Mouse (Mus musculus): ENCODE results near the gene Ubn1. TPM values are rescaled to one million over a fixed set of nuclear protein-coding genes. Genes with fewer than 3 reads are reported as not detected.
A peak's percentile ranks its signal among the peaks of the same experiment; 100 is the strongest.

The Ubn1 gene
- polyA plus RNA-seq, 1 experiment from 2014 or later: 22.8 TPM

- Histone ChIP-seq H3K27ac (no peak overlapping the region), H3K4me2 (replicated peaks) (0 out of 2 replicates have a peak overlapping the region, but pooled peaks have one; percentile 3), H3K27me3 (peaks cover 84% of the 10 kb centered on the region), H3K36me3 (no peaks in the 10 kb centered on the region), H3K4me3 (no peak overlapping the region; the same call in 1 of the 2 replicates), H3K9ac (no peak overlapping the region), H3K4me1 (peaks cover 12% of the 10 kb centered on the region), H3K9me3 (no peaks in the 10 kb centered on the region)
- no peak for ATAC-seq (ENCODE audit: low FRiP score, low read depth)
- WGBS: 19% methylated on average over 4 of the region's 4 CpGs
These were observed 80.9 kb downstream of the Ubn1 start for GRCm38 (mm10) chr16:5130766-5131165.

GRCm38 (mm10) chr16:5131251-5131922 lies 81.5 kb downstream of the Ubn1 start:
- Histone ChIP-seq H3K4me3 (peak overlapping the region; percentile 47), H3K9ac (no peak overlapping the region), H3K9me3 (no peaks in the 10 kb centered on the region), H3K36me3 (no peaks in the 10 kb centered on the region), H3K4me2 (replicated peaks) (peak overlapping the region; percentile 71), H3K27ac (no peak overlapping the region), H3K27me3 (peaks cover 86% of the 10 kb centered on the region), H3K4me1 (peaks cover 12% of the 10 kb centered on the region)
- no peak for ATAC-seq (ENCODE audit: low FRiP score, low read depth)
- 3% methylated on average over 25 of the region's 25 CpGs for WGBS

- peak within 1 kb of the TSS; percentile 47 for H3K4me3 ChIP-seq
- no peaks in the 10 kb centered on the region for H3K9me3 ChIP-seq
- H3K27ac ChIP-seq: no peak within 1 kb of the TSS
- no peak for ATAC-seq (ENCODE audit: low FRiP score, low read depth)
- peaks cover 76% of the 10 kb centered on the region for H3K27me3 ChIP-seq
- H3K4me2 ChIP-seq (replicated peaks): peak within 1 kb of the TSS; percentile 71
- H3K9ac ChIP-seq: peak within 1 kb of the TSS; percentile 48
- 1% methylated on average over 39 of the region's 39 CpGs for WGBS
- H3K4me1 ChIP-seq: peaks cover 12% of the 10 kb centered on the region
- no peaks in the 10 kb centered on the region for H3K36me3 ChIP-seq
These were observed 82.5 kb downstream of the Ubn1 start, which contains the start of gene Ppl for GRCm38 (mm10) chr16:5132401-5132801. TSS of gene Ppl (minus strand) at chr16:5132421.

GRCm38 (mm10) chr16:5134623-5135330 lies 84.9 kb downstream of the Ubn1 start:
- WGBS: 75% methylated on average over 14 of the region's 14 CpGs
- peak; percentile 28 for ATAC-seq (ENCODE audit: low FRiP score, low read depth)
- peaks cover 56% of the 10 kb centered on the region for H3K27me3 ChIP-seq
- H3K36me3 ChIP-seq: no peaks in the 10 kb centered on the region
- H3K4me1 ChIP-seq: peaks cover 12% of the 10 kb centered on the region
- no peak overlapping the region for H3K27ac ChIP-seq
- H3K9ac ChIP-seq: no peak overlapping the region
- H3K9me3 ChIP-seq: no peaks in the 10 kb centered on the region
- H3K4me3 ChIP-seq: no peak overlapping the region
- H3K4me2 ChIP-seq (replicated peaks): no peak overlapping the region

GRCm38 (mm10) chr16:5135551-5136261 lies 85.8 kb downstream of the Ubn1 start:
- Histone ChIP-seq H3K9me3 (no peaks in the 10 kb centered on the region), H3K4me2 (replicated peaks) (no peak overlapping the region), H3K27ac (no peak overlapping the region), H3K27me3 (peaks cover 47% of the 10 kb centered on the region), H3K36me3 (no peaks in the 10 kb centered on the region), H3K4me3 (no peak overlapping the region), H3K4me1 (peaks cover 12% of the 10 kb centered on the region), H3K9ac (no peak overlapping the region)
- no peak for ATAC-seq (ENCODE audit: low FRiP score, low read depth)
- 63% methylated on average over 8 of the region's 8 CpGs for WGBS

Other genes with a start within 250 kb of the Ubn1 start
- 0.75 and 1.2 TPM in 2 replicates for gene 4930562C15Rik, start 214.6 kb upstream of the Ubn1 start, polyA plus RNA-seq (2015; fragmentation: Nextera tagmentation; extraction: Ambion mirVana)
- 41.1 and 42.1 TPM in 2 replicates for gene Ubald1, start 169.7 kb upstream of the Ubn1 start, polyA plus RNA-seq (2015; fragmentation: Nextera tagmentation; extraction: Ambion mirVana)
- gene Mgrn1, start 163.8 kb upstream of the Ubn1 start, polyA plus RNA-seq (2015; fragmentation: Nextera tagmentation; extraction: Ambion mirVana): 98.9 and 102 TPM in 2 replicates
- gene Nudt16l1, start 111.3 kb upstream of the Ubn1 start, polyA plus RNA-seq (2015; fragmentation: Nextera tagmentation; extraction: Ambion mirVana): 178 and 182 TPM in 2 replicates
- gene Anks3, start 85.9 kb upstream of the Ubn1 start, polyA plus RNA-seq (2015; fragmentation: Nextera tagmentation; extraction: Ambion mirVana): 76.2 and 76.4 TPM in 2 replicates
- not detected in 2 replicates for gene Sept12, start 52.2 kb upstream of the Ubn1 start, polyA plus RNA-seq (2015; fragmentation: Nextera tagmentation; extraction: Ambion mirVana)
- 4.1 and 4.8 TPM in 2 replicates for gene Smim22, start 42.8 kb upstream of the Ubn1 start, polyA plus RNA-seq (2015; fragmentation: Nextera tagmentation; extraction: Ambion mirVana)
- gene Rogdi, start 36.5 kb upstream of the Ubn1 start, polyA plus RNA-seq (2015; fragmentation: Nextera tagmentation; extraction: Ambion mirVana): 63.6 and 67.4 TPM in 2 replicates
- gene Glyr1, start 194 bp upstream of the Ubn1 start, polyA plus RNA-seq (2015; fragmentation: Nextera tagmentation; extraction: Ambion mirVana): 140 and 150 TPM in 2 replicates
- 5.5 and 5.8 TPM in 2 replicates for gene Ppl, start 82.4 kb downstream of the Ubn1 start, polyA plus RNA-seq (2015; fragmentation: Nextera tagmentation; extraction: Ambion mirVana)
- gene Sec14l5, start 97.1 kb downstream of the Ubn1 start, polyA plus RNA-seq (2015; fragmentation: Nextera tagmentation; extraction: Ambion mirVana): 0.06 and 0.10 TPM in 2 replicates
- 15.5 and 16.5 TPM in 2 replicates for gene Nagpa, start 154.0 kb downstream of the Ubn1 start, polyA plus RNA-seq (2015; fragmentation: Nextera tagmentation; extraction: Ambion mirVana)
- 1.7 and 2.0 TPM in 2 replicates for gene AU021092, start 172.2 kb downstream of the Ubn1 start, polyA plus RNA-seq (2015; fragmentation: Nextera tagmentation; extraction: Ambion mirVana)
- 34.0 and 35.8 TPM in 2 replicates for gene Alg1, start 183.6 kb downstream of the Ubn1 start, polyA plus RNA-seq (2015; fragmentation: Nextera tagmentation; extraction: Ambion mirVana)
- gene Eef2kmt, start 205.9 kb downstream of the Ubn1 start, polyA plus RNA-seq (2015; fragmentation: Nextera tagmentation; extraction: Ambion mirVana): 19.4 and 21.7 TPM in 2 replicates

All from limb, embryonic 13.5 days (tissue).